In the genomic region with DNA sequence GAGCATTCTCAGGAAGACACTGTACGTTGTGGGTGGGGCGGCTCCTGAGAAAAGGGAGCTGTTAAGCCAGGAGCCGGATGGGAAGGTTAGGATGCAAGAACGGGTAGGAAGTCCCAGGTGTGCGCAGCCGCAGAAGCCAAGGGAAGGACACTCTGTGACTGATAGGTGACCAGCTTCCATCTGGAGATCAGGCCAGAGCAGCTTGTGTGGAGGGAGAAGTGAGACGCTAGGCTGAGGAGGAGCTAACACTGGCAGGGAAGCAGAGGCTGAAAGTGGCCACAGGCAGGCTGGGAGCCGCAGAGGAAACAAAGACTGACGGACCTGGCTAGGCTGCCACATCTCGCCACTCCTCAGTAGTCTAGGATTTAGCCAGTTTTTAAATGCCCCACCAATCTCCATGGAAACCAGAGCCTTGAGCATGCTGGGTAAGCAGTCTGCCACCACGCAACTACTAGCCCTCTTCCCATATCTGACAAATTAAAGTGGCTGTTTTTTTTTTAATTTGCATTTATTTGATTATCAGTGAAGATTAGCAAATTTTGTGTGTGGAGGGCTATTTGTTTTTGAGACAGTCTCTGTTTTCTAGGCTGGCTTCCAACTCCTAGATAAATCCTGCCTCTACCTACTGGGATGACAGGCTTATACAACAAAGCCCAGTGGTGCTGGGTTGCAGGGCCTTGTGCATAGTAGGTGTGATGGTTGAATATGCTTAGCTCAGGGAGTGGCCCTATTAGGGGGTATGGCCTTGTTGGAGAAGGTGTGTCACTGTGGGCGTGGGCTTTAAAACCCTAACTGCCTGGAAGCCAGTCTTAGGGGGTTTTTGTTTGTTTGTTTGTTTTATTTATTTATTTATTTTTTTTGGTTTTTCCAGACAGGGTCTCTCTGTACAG, we compare ENCODE assay signal across 9 mouse cellular contexts. TPM values are rescaled to one million over a fixed set of nuclear protein-coding genes. Genes with fewer than 3 reads are reported as not detected.
DNase-seq lines count a peak whose midpoint lies in the region; ATAC-seq and TF ChIP-seq lines count a peak whose summit lies in the region.
"Had no signal": no experiment of that assay in that cellular context is flagged by ENCODE, and none has a peak within 500 bp of the region (broad histone marks: within the 10 kb centered on the region; RNA-seq: fewer than 3 reads in every experiment).

No protein-coding gene starts in this region.

- WGBS in liver, postnatal 0 days (ENCODE audit: insufficient replicate concordance): 68% methylated on average over 12 of the region's 12 CpGs
- 72% methylated on average over 12 of the region's 12 CpGs for WGBS in heart, embryonic 11.5 days (ENCODE audit: insufficient replicate concordance)

- H3K9ac ChIP-seq in liver, postnatal 0 days (replicated peaks): no peak overlapping the region
- H3K9ac ChIP-seq in heart, embryonic 11.5 days (ENCODE audit: low read depth, low read length): no peak overlapping the region
- H3K9ac ChIP-seq: limb, embryonic 13.5 days had no signal

- H3K9me3 ChIP-seq in liver, postnatal 0 days (ENCODE audit: low read length): no peaks in the 10 kb centered on the region
- no peaks in the 10 kb centered on the region for H3K9me3 ChIP-seq in heart, embryonic 11.5 days (replicated peaks; ENCODE audit: control insufficient read depth, low read length)
- H3K9me3 ChIP-seq: limb, embryonic 13.5 days had no signal

- no peak for TF ChIP-seq CTCF in liver, postnatal 0 days (IDR thresholded peaks at IDR 0.05; ENCODE audit: low read depth)

- H3K4me3 ChIP-seq in liver, postnatal 0 days (ENCODE audit: low read depth, low read length): no peak overlapping the region
- H3K4me3 ChIP-seq in heart, embryonic 11.5 days (ENCODE audit: low read depth, low read length): no peak overlapping the region
- H3K4me3 ChIP-seq: limb, embryonic 13.5 days had no signal

- H3K27ac ChIP-seq in liver, postnatal 0 days (ENCODE audit: low read depth): peak overlapping the region; percentile 86
- H3K27ac ChIP-seq in heart, embryonic 11.5 days (ENCODE audit: low read depth, low read length): no peak overlapping the region
- H3K27ac ChIP-seq: limb, embryonic 13.5 days had no signal

- no peak for TF ChIP-seq EP300 in liver, postnatal 0 days (IDR thresholded peaks at IDR 0.05; ENCODE audit: low read depth)

- DNase-seq in embryo, embryonic 10.5 days (ENCODE audit: low spot score): peak; percentile 30
- DNase-seq in embryo, embryonic 11 days: no peak
- peak; percentile 90 for DNase-seq in ES-CJ7 (ENCODE audit: low read depth, low spot score)
- DNase-seq in frontal cortex, postnatal 36 days (ENCODE audit: low spot score in 2 of 2): peak; percentile 33 to 48
- no peak for DNase-seq in liver, postnatal 0 days
- DNase-seq in right cerebral cortex, postnatal 10 days (ENCODE audit: low spot score in 2 of 2): peak; percentile 54 to 72
- DNase-seq in gastrocnemius, adult 8-10 months (ENCODE audit: low spot score in 2 of 2): no peak

- ATAC-seq in liver, postnatal 0 days: no peak
- no peak for ATAC-seq in heart, embryonic 11.5 days (replicated peaks; ENCODE audit: insufficient number of reproducible peaks, low FRiP score, low TSS enrichment)

- peaks cover 22% of the 10 kb centered on the region for H3K4me1 ChIP-seq in liver, postnatal 0 days (ENCODE audit: insufficient read depth)
- H3K4me1 ChIP-seq in heart, embryonic 11.5 days (ENCODE audit: control insufficient read depth, insufficient read depth, low read length): peaks cover 7% of the 10 kb centered on the region

- no peaks in the 10 kb centered on the region for H3K36me3 ChIP-seq in liver, postnatal 0 days (replicated peaks; ENCODE audit: insufficient read depth, low read length)
- H3K36me3 ChIP-seq in heart, embryonic 11.5 days (ENCODE audit: control insufficient read depth, insufficient read depth, low read length): no peaks in the 10 kb centered on the region
- H3K36me3 ChIP-seq: limb, embryonic 13.5 days had no signal

- peak overlapping the region; percentile 44 for H3K4me2 ChIP-seq in liver, postnatal 0 days (ENCODE audit: low read depth, low read length)
- no peak overlapping the region for H3K4me2 ChIP-seq in heart, embryonic 11.5 days

- H3K27me3 ChIP-seq in liver, postnatal 0 days (ENCODE audit: insufficient read depth, low read length): no peaks in the 10 kb centered on the region
- H3K27me3 ChIP-seq in heart, embryonic 11.5 days (ENCODE audit: control insufficient read depth, insufficient read depth, low read length): no peaks in the 10 kb centered on the region
- H3K27me3 ChIP-seq: limb, embryonic 13.5 days had no signal

RNA-seq across cellular contexts. Expression of gene Spocd1, which starts 44.8 kb away (rescaled TPM):
- not detected in 2 replicates for polyA plus RNA-seq in liver, postnatal 0 days (2015; fragmentation: Nextera tagmentation; extraction: Ambion mirVana)
- total RNA-seq in gastrocnemius, adult 8-10 months (2022): not detected
- 0.34 and 0.38 TPM in 2 replicates for polyA plus RNA-seq in heart, embryonic 11.5 days (2014; fragmentation: Nextera tagmentation; extraction: Ambion mirVana)

Comparison
In these comparisons a context has a peak if more than half of its experiments do, and no peak if none do; other contexts are left out.
1. DNase-seq: peak in embryo, embryonic 10.5 days (single experiment), ES-CJ7 (single experiment), frontal cortex, postnatal 36 days (2 of 2) and right cerebral cortex, postnatal 10 days (2 of 2); none in embryo, embryonic 11 days (single experiment), liver, postnatal 0 days (single experiment) and gastrocnemius, adult 8-10 months (0 of 2).